8 mouse cellular contexts compared by ENCODE assay signal in genomic region chr2:91183148-91183513, GRCm38 (mm10). TPM values are rescaled to one million over a fixed set of nuclear protein-coding genes. Genes with fewer than 3 reads are reported as not detected.
DNase-seq lines count a peak whose midpoint lies in the region; ATAC-seq and TF ChIP-seq lines count a peak whose summit lies in the region.

No protein-coding gene starts in this region.

- H3K36me3 ChIP-seq in embryonic facial prominence, embryonic 15.5 days: peaks cover under 1% of the 10 kb centered on the region; the same call in 1 of the 2 replicates
- H3K36me3 ChIP-seq in kidney, embryonic 14.5 days (ENCODE audit: control insufficient read depth, insufficient read depth, low read length): no peaks in the 10 kb centered on the region
- peaks cover under 1% of the 10 kb centered on the region for H3K36me3 ChIP-seq in limb, embryonic 15.5 days

- peak overlapping the region; percentile 78 for H3K4me2 ChIP-seq in embryonic facial prominence, embryonic 15.5 days (replicated peaks)
- peak overlapping the region; percentile 83 for H3K4me2 ChIP-seq in kidney, embryonic 14.5 days (replicated peaks; ENCODE audit: low read depth, low read length)
- peak overlapping the region; percentile 71 for H3K4me2 ChIP-seq in limb, embryonic 15.5 days

- peak overlapping the region; percentile 90 for H3K27ac ChIP-seq in bone marrow, adult 2 months (ENCODE audit: control insufficient read depth, insufficient read depth, low read depth, low read length, poor library complexity)
- H3K27ac ChIP-seq in embryonic facial prominence, embryonic 15.5 days (replicated peaks): peak overlapping the region; percentile 86
- H3K27ac ChIP-seq in kidney, embryonic 14.5 days (ENCODE audit: low read depth, low read length): peak overlapping the region; percentile 67
- peak overlapping the region; percentile 82 for H3K27ac ChIP-seq in limb, embryonic 15.5 days

- peak overlapping the region; percentile 78 for H3K4me3 ChIP-seq in bone marrow, adult 2 months (replicated peaks; ENCODE audit: control insufficient read depth, low read depth, low read length)
- peak overlapping the region; percentile 71 for H3K4me3 ChIP-seq in embryonic facial prominence, embryonic 15.5 days (replicated peaks)
- peak overlapping the region; percentile 84 for H3K4me3 ChIP-seq in kidney, embryonic 14.5 days (ENCODE audit: low read length)
- H3K4me3 ChIP-seq in limb, embryonic 15.5 days: peak overlapping the region; percentile 82

- H3K9ac ChIP-seq in embryonic facial prominence, embryonic 15.5 days: peak overlapping the region; percentile 57
- peak overlapping the region; percentile 68 for H3K9ac ChIP-seq in kidney, embryonic 14.5 days (ENCODE audit: low read depth, low read length)
- peak overlapping the region; percentile 62 for H3K9ac ChIP-seq in limb, embryonic 15.5 days

- DNase-seq in 416B (ENCODE audit: low read depth): peak; percentile 99
- peak; percentile 88 to 91 for DNase-seq in heart, adult 9 months (ENCODE audit: low spot score in 2 of 2)
- DNase-seq in monocyte, adult 2 months (ENCODE audit: low read depth in 1 of 2, low spot score in 2 of 2): peak; percentile 82 to 88
- peak; percentile 99 for DNase-seq in spleen, postnatal 36 days (ENCODE audit: low spot score in 2 of 2)

- no peak for TF ChIP-seq CTCF in bone marrow, adult 2 months (IDR thresholded peaks at IDR 0.05; ENCODE audit: control insufficient read depth, insufficient read depth, low read length)

- no peak for TF ChIP-seq POLR2A in bone marrow, adult 2 months (IDR thresholded peaks at IDR 0.05; ENCODE audit: borderline replicate concordance, control insufficient read depth, low read depth, low read length)

- ATAC-seq in embryonic facial prominence, embryonic 15.5 days (ENCODE audit: insufficient number of reproducible peaks, low FRiP score, low TSS enrichment, low read depth): peak; percentile 92
- peak; percentile 95 for ATAC-seq in kidney, embryonic 14.5 days (ENCODE audit: low FRiP score, low TSS enrichment)
- peak; percentile 94 for ATAC-seq in limb, embryonic 15.5 days (ENCODE audit: insufficient number of reproducible peaks, low FRiP score, low TSS enrichment, low read depth)

- peaks cover 5% of the 10 kb centered on the region; the same call in 1 of the 2 replicates for H3K4me1 ChIP-seq in bone marrow, adult 2 months (ENCODE audit: control insufficient read depth, insufficient read depth, low read length)
- peaks cover 20% of the 10 kb centered on the region for H3K4me1 ChIP-seq in embryonic facial prominence, embryonic 15.5 days
- H3K4me1 ChIP-seq in kidney, embryonic 14.5 days (ENCODE audit: control insufficient read depth, insufficient read depth, low read length): 0 out of 2 replicates have a peak, but pooled peaks cover 6% of the 10 kb centered on the region
- H3K4me1 ChIP-seq in limb, embryonic 15.5 days: peaks cover 15% of the 10 kb centered on the region

- 0% methylated on average over 9 of the region's 9 CpGs for WGBS in bone marrow, adult 2 months
- WGBS in embryonic facial prominence, embryonic 15.5 days: under 1% methylated on average over 9 of the region's 9 CpGs
- WGBS in kidney, embryonic 14.5 days: 1% methylated on average over 9 of the region's 9 CpGs
- 0% methylated on average over 9 of the region's 9 CpGs for WGBS in limb, embryonic 15.5 days

- H3K27me3 ChIP-seq in embryonic facial prominence, embryonic 15.5 days: no peaks in the 10 kb centered on the region
- H3K27me3 ChIP-seq in kidney, embryonic 14.5 days (ENCODE audit: control insufficient read depth, insufficient read depth, low read length): no peaks in the 10 kb centered on the region
- H3K27me3 ChIP-seq in limb, embryonic 15.5 days: no peaks in the 10 kb centered on the region

- no peaks in the 10 kb centered on the region for H3K9me3 ChIP-seq in embryonic facial prominence, embryonic 15.5 days (replicated peaks)
- no peaks in the 10 kb centered on the region for H3K9me3 ChIP-seq in kidney, embryonic 14.5 days (ENCODE audit: control insufficient read depth, low read length)
- no peaks in the 10 kb centered on the region for H3K9me3 ChIP-seq in limb, embryonic 15.5 days

RNA-seq across cellular contexts. Expression of gene Madd, which starts 0.5 kb away (rescaled TPM):
- polyA plus RNA-seq in bone marrow, adult 2 months (2011; ENCODE audit: insufficient read depth, insufficient read length, low replicate concordance, missing spikeins): 20.5 and 44.4 TPM in 2 replicates
- 13.5 and 14.8 TPM in 2 replicates for polyA plus RNA-seq in embryonic facial prominence, embryonic 15.5 days (2015; fragmentation: Nextera tagmentation; extraction: Ambion mirVana)
- polyA plus RNA-seq in kidney, embryonic 14.5 days (2014; fragmentation: Nextera tagmentation; extraction: Ambion mirVana): 5.3 and 7.6 TPM in 2 replicates
- polyA plus RNA-seq in limb, embryonic 15.5 days (2015; fragmentation: Nextera tagmentation; extraction: Ambion mirVana): 10.2 and 12.2 TPM in 2 replicates

RNA-seq across cellular contexts. Expression of gene Nr1h3, which starts 19.5 kb away (rescaled TPM):
- 11.0 and 14.0 TPM in 2 replicates for polyA plus RNA-seq in bone marrow, adult 2 months (2011; ENCODE audit: insufficient read depth, insufficient read length, low replicate concordance, missing spikeins)
- 1.8 and 1.9 TPM in 2 replicates for polyA plus RNA-seq in embryonic facial prominence, embryonic 15.5 days (2015; fragmentation: Nextera tagmentation; extraction: Ambion mirVana)
- 1.2 and 1.7 TPM in 2 replicates for polyA plus RNA-seq in kidney, embryonic 14.5 days (2014; fragmentation: Nextera tagmentation; extraction: Ambion mirVana)
- polyA plus RNA-seq in limb, embryonic 15.5 days (2015; fragmentation: Nextera tagmentation; extraction: Ambion mirVana): 2.2 and 2.4 TPM in 2 replicates

RNA-seq across cellular contexts. Expression of gene Acp2, which starts 19.6 kb away (rescaled TPM):
- 5.8 and 11.9 TPM in 2 replicates for polyA plus RNA-seq in bone marrow, adult 2 months (2011; ENCODE audit: insufficient read depth, insufficient read length, low replicate concordance, missing spikeins)
- 24.2 and 28.3 TPM in 2 replicates for polyA plus RNA-seq in embryonic facial prominence, embryonic 15.5 days (2015; fragmentation: Nextera tagmentation; extraction: Ambion mirVana)
- polyA plus RNA-seq in kidney, embryonic 14.5 days (2014; fragmentation: Nextera tagmentation; extraction: Ambion mirVana): 15.5 and 25.4 TPM in 2 replicates
- 25.7 and 25.9 TPM in 2 replicates for polyA plus RNA-seq in limb, embryonic 15.5 days (2015; fragmentation: Nextera tagmentation; extraction: Ambion mirVana)

RNA-seq across cellular contexts. Expression of gene Ddb2, which starts 53.7 kb away (rescaled TPM):
- polyA plus RNA-seq in bone marrow, adult 2 months (2011; ENCODE audit: insufficient read depth, insufficient read length, low replicate concordance, missing spikeins): 14.4 and 32.4 TPM in 2 replicates
- polyA plus RNA-seq in embryonic facial prominence, embryonic 15.5 days (2015; fragmentation: Nextera tagmentation; extraction: Ambion mirVana): 18.7 and 19.9 TPM in 2 replicates
- 14.8 and 15.0 TPM in 2 replicates for polyA plus RNA-seq in kidney, embryonic 14.5 days (2014; fragmentation: Nextera tagmentation; extraction: Ambion mirVana)
- polyA plus RNA-seq in limb, embryonic 15.5 days (2015; fragmentation: Nextera tagmentation; extraction: Ambion mirVana): 20.0 and 22.1 TPM in 2 replicates

Comparison
In these comparisons a context has a peak if more than half of its experiments do, and no peak if none do; other contexts are left out.
1. Peak in every context shown above with its lines: DNase-seq, ATAC-seq, H3K4me3 ChIP-seq and H3K27ac ChIP-seq.